Comparison of ENCODE assay signal across 9 mouse cellular contexts in genomic region chr9:44231609-44232008, GRCm38 (mm10). TPM values are rescaled to one million over a fixed set of nuclear protein-coding genes. Genes with fewer than 3 reads are reported as not detected.
DNase-seq lines count a peak whose midpoint lies in the region; ATAC-seq and TF ChIP-seq lines count a peak whose summit lies in the region.
"Had no signal": no experiment of that assay in that cellular context is flagged by ENCODE, and none has a peak within 500 bp of the region (broad histone marks: within the 10 kb centered on the region; RNA-seq: fewer than 3 reads in every experiment).

No protein-coding gene starts in this region.

- no peak for TF ChIP-seq EP300 in liver, postnatal 0 days (IDR thresholded peaks at IDR 0.05; ENCODE audit: low read depth)

- no peak for DNase-seq in kidney, adult 8-10 months
- no peak for DNase-seq in embryonic facial prominence, embryonic 10.5 days (ENCODE audit: low spot score)
- DNase-seq in liver, postnatal 0 days = no peak
- DNase-seq in c-Kit-positive CD71-positive TER-119-positive erythroid progenitor cells, embryonic 14.5 days (ENCODE audit: low spot score) = no peak
- no peak for DNase-seq in gastrocnemius, postnatal 4 days (ENCODE audit: low spot score in 2 of 2)

- H3K27ac ChIP-seq in kidney, embryonic 15.5 days = no peak overlapping the region
- H3K27ac ChIP-seq in embryonic facial prominence, embryonic 10.5 days (replicated peaks) = no peak overlapping the region
- peak overlapping the region; percentile 45; the same call in 1 of the 2 replicates for H3K27ac ChIP-seq in liver, postnatal 0 days (ENCODE audit: low read depth)

- H3K4me2 ChIP-seq in kidney, embryonic 15.5 days = peak overlapping the region; percentile 66
- peak overlapping the region; percentile 95 for H3K4me2 ChIP-seq in liver, postnatal 0 days (ENCODE audit: low read depth, low read length)

- no peaks in the 10 kb centered on the region for H3K9me3 ChIP-seq in kidney, embryonic 15.5 days (replicated peaks)
- H3K9me3 ChIP-seq in embryonic facial prominence, embryonic 10.5 days = no peaks in the 10 kb centered on the region
- no peaks in the 10 kb centered on the region for H3K9me3 ChIP-seq in liver, postnatal 0 days (ENCODE audit: low read length)

- H3K36me3 ChIP-seq in kidney, embryonic 15.5 days = no peaks in the 10 kb centered on the region; the same call in 1 of the 2 replicates
- H3K36me3 ChIP-seq in embryonic facial prominence, embryonic 10.5 days (replicated peaks) = peaks cover 17% of the 10 kb centered on the region
- H3K36me3 ChIP-seq in liver, postnatal 0 days (replicated peaks; ENCODE audit: insufficient read depth, low read length) = no peaks in the 10 kb centered on the region

- no peak for ATAC-seq in kidney, embryonic 15.5 days (replicated peaks; ENCODE audit: low FRiP score)
- ATAC-seq in granulocyte monocyte progenitor cell, adult 5-6 weeks (replicated peaks; ENCODE audit: poor library complexity, severe bottlenecking) = peak; percentile 14; the same call in 1 of the 2 replicates
- ATAC-seq in liver, postnatal 0 days = no peak
- ATAC-seq in inflammation-experienced regulatory T-cells, adult 6 months = no peak

- H3K27me3 ChIP-seq in kidney, embryonic 15.5 days = no peaks in the 10 kb centered on the region
- no peaks in the 10 kb centered on the region for H3K27me3 ChIP-seq in embryonic facial prominence, embryonic 10.5 days (replicated peaks; ENCODE audit: low read depth, poor library complexity, severe bottlenecking)
- no peaks in the 10 kb centered on the region for H3K27me3 ChIP-seq in liver, postnatal 0 days (ENCODE audit: insufficient read depth, low read length)

- H3K9ac ChIP-seq in kidney, embryonic 15.5 days = 0 out of 2 replicates have a peak overlapping the region, but pooled peaks have one; percentile 97
- H3K9ac ChIP-seq in liver, postnatal 0 days (replicated peaks) = no peak overlapping the region

- H3K4me3 ChIP-seq in kidney, embryonic 15.5 days (replicated peaks) = peak overlapping the region; percentile 94; the same call in 1 of the 2 replicates
- H3K4me3 ChIP-seq in embryonic facial prominence, embryonic 10.5 days = peak overlapping the region; percentile 93
- H3K4me3 ChIP-seq in liver, postnatal 0 days (ENCODE audit: low read depth, low read length) = peak overlapping the region; percentile 99; the same call in 1 of the 2 replicates

- TF ChIP-seq CTCF in liver, postnatal 0 days (IDR thresholded peaks at IDR 0.05; ENCODE audit: low read depth) = no peak

- peaks cover 43% of the 10 kb centered on the region for H3K4me1 ChIP-seq in kidney, embryonic 15.5 days
- peaks cover 33% of the 10 kb centered on the region for H3K4me1 ChIP-seq in embryonic facial prominence, embryonic 10.5 days
- peaks cover 29% of the 10 kb centered on the region for H3K4me1 ChIP-seq in liver, postnatal 0 days (ENCODE audit: insufficient read depth)

RNA-seq across cellular contexts. Expression of gene Cbl, which starts 2.2 kb away (rescaled TPM):
- polyA plus RNA-seq in kidney, embryonic 15.5 days (2015; fragmentation: Nextera tagmentation; extraction: Ambion mirVana) = 18.6 and 22.9 TPM in 2 replicates
- 25.4 and 25.5 TPM in 2 replicates for polyA plus RNA-seq in embryonic facial prominence, embryonic 10.5 days (2016; fragmentation: Nextera tagmentation; extraction: Ambion mirVana)
- total RNA-seq in granulocyte monocyte progenitor cell, adult 5-6 weeks (2014; fragmentation: Nextera tagmentation) = 89.7 and 108 TPM in 2 replicates
- 40.3 and 42.9 TPM in 2 replicates for total RNA-seq in granulocyte monocyte progenitor cell, adult 5-6 weeks (2017)
- 3.1 and 4.0 TPM in 2 replicates for polyA plus RNA-seq in liver, postnatal 0 days (2015; fragmentation: Nextera tagmentation; extraction: Ambion mirVana)
- 10 to 100 TPM; 17.9 to 31.2 (median 19.8) TPM for polyA plus RNA-seq in inflammation-experienced regulatory T-cells, adult 6 months (2017; shearing (Covaris generic))
- total RNA-seq in gastrocnemius, postnatal 4 days (2021) = 10 to 100 TPM; 25.4 to 28.7 TPM

RNA-seq across cellular contexts. Expression of gene Ccdc153, which starts 8.9 kb away (rescaled TPM):
- not detected in 2 replicates for polyA plus RNA-seq in kidney, embryonic 15.5 days (2015; fragmentation: Nextera tagmentation; extraction: Ambion mirVana)
- not detected in 2 replicates for polyA plus RNA-seq in embryonic facial prominence, embryonic 10.5 days (2016; fragmentation: Nextera tagmentation; extraction: Ambion mirVana)
- not detected in 2 replicates for total RNA-seq in granulocyte monocyte progenitor cell, adult 5-6 weeks (2014; fragmentation: Nextera tagmentation)
- not detected in 2 replicates for total RNA-seq in granulocyte monocyte progenitor cell, adult 5-6 weeks (2017)
- not detected in 2 replicates for polyA plus RNA-seq in liver, postnatal 0 days (2015; fragmentation: Nextera tagmentation; extraction: Ambion mirVana)
- not detected for polyA plus RNA-seq in inflammation-experienced regulatory T-cells, adult 6 months (2017; shearing (Covaris generic))
- not detected for total RNA-seq in gastrocnemius, postnatal 4 days (2021)
- total RNA-seq: heart, adult 8-10 months had no signal

RNA-seq across cellular contexts. Expression of gene Pdzd3, which starts 19.7 kb away (rescaled TPM):
- polyA plus RNA-seq in kidney, embryonic 15.5 days (2015; fragmentation: Nextera tagmentation; extraction: Ambion mirVana) = 7.8 and 8.5 TPM in 2 replicates
- polyA plus RNA-seq in embryonic facial prominence, embryonic 10.5 days (2016; fragmentation: Nextera tagmentation; extraction: Ambion mirVana) = 0.09 TPM in 1 of 2 replicates, not detected in the other
- total RNA-seq in granulocyte monocyte progenitor cell, adult 5-6 weeks (2014; fragmentation: Nextera tagmentation) = not detected in 2 replicates
- 0.22 TPM in 1 of 2 replicates, not detected in the other for total RNA-seq in granulocyte monocyte progenitor cell, adult 5-6 weeks (2017)
- polyA plus RNA-seq in liver, postnatal 0 days (2015; fragmentation: Nextera tagmentation; extraction: Ambion mirVana) = 0.08 TPM in 1 of 2 replicates, not detected in the other
- polyA plus RNA-seq in inflammation-experienced regulatory T-cells, adult 6 months (2017; shearing (Covaris generic)) = under 1 TPM in 1 of 3 experiments, not detected in 2; 0.15 TPM
- under 1 TPM; 0.37 to 0.39 TPM for total RNA-seq in gastrocnemius, postnatal 4 days (2021)

RNA-seq across cellular contexts. Expression of gene Nlrx1, which starts 36.8 kb away (rescaled TPM):
- 6.5 and 7.9 TPM in 2 replicates for polyA plus RNA-seq in kidney, embryonic 15.5 days (2015; fragmentation: Nextera tagmentation; extraction: Ambion mirVana)
- polyA plus RNA-seq in embryonic facial prominence, embryonic 10.5 days (2016; fragmentation: Nextera tagmentation; extraction: Ambion mirVana) = 1.9 and 2.4 TPM in 2 replicates
- total RNA-seq in granulocyte monocyte progenitor cell, adult 5-6 weeks (2014; fragmentation: Nextera tagmentation) = 4.9 and 11.1 TPM in 2 replicates
- total RNA-seq in granulocyte monocyte progenitor cell, adult 5-6 weeks (2017) = 7.3 and 8.4 TPM in 2 replicates
- 4.6 and 5.6 TPM in 2 replicates for polyA plus RNA-seq in liver, postnatal 0 days (2015; fragmentation: Nextera tagmentation; extraction: Ambion mirVana)
- 10 to 100 TPM in 1 of 3 experiments, 1 to 10 TPM in 2; 3.3 to 10.7 (median 4.1) TPM for polyA plus RNA-seq in inflammation-experienced regulatory T-cells, adult 6 months (2017; shearing (Covaris generic))
- total RNA-seq in gastrocnemius, postnatal 4 days (2021) = 10 to 100 TPM; 22.7 to 23.0 TPM

RNA-seq across cellular contexts. Expression of gene Abcg4, which starts 56.8 kb away (rescaled TPM):
- polyA plus RNA-seq in kidney, embryonic 15.5 days (2015; fragmentation: Nextera tagmentation; extraction: Ambion mirVana) = 2.5 and 3.4 TPM in 2 replicates
- polyA plus RNA-seq in embryonic facial prominence, embryonic 10.5 days (2016; fragmentation: Nextera tagmentation; extraction: Ambion mirVana) = 2.6 and 3.1 TPM in 2 replicates
- 0.21 TPM in 1 of 2 replicates, not detected in the other for total RNA-seq in granulocyte monocyte progenitor cell, adult 5-6 weeks (2014; fragmentation: Nextera tagmentation)
- total RNA-seq in granulocyte monocyte progenitor cell, adult 5-6 weeks (2017) = not detected in 2 replicates
- polyA plus RNA-seq in liver, postnatal 0 days (2015; fragmentation: Nextera tagmentation; extraction: Ambion mirVana) = 4.2 TPM in 2 replicates
- not detected for polyA plus RNA-seq in inflammation-experienced regulatory T-cells, adult 6 months (2017; shearing (Covaris generic))
- 1 to 10 TPM; 1.5 TPM for total RNA-seq in gastrocnemius, postnatal 4 days (2021)
